Mouse (Mus musculus): ENCODE results near the gene Wdr62. TPM values are rescaled to one million over a fixed set of nuclear protein-coding genes. Genes with fewer than 3 reads are reported as not detected.
A peak's percentile ranks its signal among the peaks of the same experiment; 100 is the strongest.

Wdr62 gene
- total RNA-seq, 2 experiments from 2014 or later, result 1.7 to 3.0 TPM

- no peak overlapping the region for H3K27ac ChIP-seq
- no peak for DNase-seq
- intact Hi-C loops (cut with DNase I), result no loop called here
- TF ChIP-seq CTCF (IDR thresholded peaks at IDR 0.05), result no peak
- no peak overlapping the region for H3K4me3 ChIP-seq
Observed at GRCm38 (mm10) chr7:30315559-30316529, 35.6 kb upstream of the Wdr62 start.

GRCm38 (mm10) chr7:30314721-30315155 lies 34.5 kb upstream of the Wdr62 start, which contains the start of gene Syne4:
Syne4 (plus strand) TSS chr7:30314807.
- H3K4me3 ChIP-seq, result no peak within 1 kb of the TSS
- H3K27ac ChIP-seq, result no peak within 1 kb of the TSS
- intact Hi-C loops (cut with DNase I), result no loop called here
- no peak for TF ChIP-seq CTCF (IDR thresholded peaks at IDR 0.05)
- no peak for DNase-seq

GRCm38 (mm10) chr7:30313666-30314320 lies 33.6 kb upstream of the Wdr62 start:
- no peak for DNase-seq
- Histone ChIP-seq H3K27ac (no peak overlapping the region), H3K4me3 (no peak overlapping the region)
- TF ChIP-seq CTCF (IDR thresholded peaks at IDR 0.05), result no peak
- intact Hi-C loops (cut with DNase I), result no loop called here

DNA sequence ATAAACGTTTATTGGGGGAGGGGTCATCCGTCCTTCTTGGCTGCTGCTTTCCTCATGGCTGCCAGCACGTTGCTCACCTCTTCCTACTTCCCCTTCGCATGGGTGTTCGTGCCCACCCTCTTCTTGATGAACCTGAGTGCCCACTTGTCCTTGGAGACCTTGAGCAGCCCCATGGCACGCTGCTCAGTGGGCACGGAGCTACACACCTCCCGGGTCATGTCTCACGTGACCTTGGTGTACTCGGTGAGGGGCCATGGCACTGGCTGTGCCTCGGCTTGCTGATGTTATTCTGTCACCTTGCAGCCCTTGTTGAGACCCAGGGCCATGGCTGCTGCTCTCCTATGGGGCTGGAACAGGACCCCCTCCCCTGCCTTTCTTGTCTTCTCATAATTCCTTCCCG lies 29.9 kb upstream of the Wdr62 start:
- no peak overlapping the region for H3K4me3 ChIP-seq
- no peak for TF ChIP-seq CTCF (IDR thresholded peaks at IDR 0.05)

DNA sequence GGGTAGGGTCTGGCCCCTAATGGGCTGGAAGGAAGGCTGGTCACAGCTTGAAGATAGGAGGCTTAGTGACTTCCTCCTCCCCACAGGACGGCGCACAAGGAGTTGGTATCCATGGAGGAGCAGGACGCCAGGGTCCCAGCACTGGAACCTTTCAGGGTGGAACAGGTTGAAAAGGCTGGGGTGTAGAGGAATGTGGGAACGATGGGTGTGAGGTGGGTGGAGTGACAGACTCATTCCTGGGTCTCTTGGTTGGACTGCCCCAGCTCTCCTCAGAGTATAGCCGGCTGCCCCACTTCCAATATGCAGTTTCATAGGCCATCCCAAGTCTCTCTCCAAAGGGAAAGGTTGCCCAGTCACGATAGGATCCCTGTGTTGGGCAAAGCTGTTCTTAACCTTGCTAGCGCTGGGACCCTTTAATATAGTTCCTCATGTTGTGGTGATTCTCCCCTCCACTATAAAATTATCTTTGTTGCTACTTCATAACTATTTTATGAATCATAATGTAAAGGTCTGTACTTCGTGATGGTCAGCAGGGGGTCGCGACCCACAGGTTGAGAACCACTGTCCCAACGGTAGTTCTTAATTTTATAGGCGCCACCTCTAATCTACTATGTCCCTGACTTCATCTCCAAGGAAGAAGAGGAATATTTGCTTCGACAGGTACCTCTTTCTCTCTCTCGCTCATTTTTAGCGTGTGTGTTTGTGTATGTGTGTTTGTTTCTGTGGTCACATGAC lies 29.3 kb upstream of the Wdr62 start:
- TF ChIP-seq CTCF (IDR thresholded peaks at IDR 0.05), result no peak
- DNase-seq, result no peak
- Histone ChIP-seq H3K27ac (peak overlapping the region; percentile 92), H3K4me3 (peak overlapping the region; percentile 91)
- intact Hi-C loops (cut with DNase I), result no loop called here

More for the DNA sequence above, 29.9 kb upstream of the Wdr62 start:
- intact Hi-C loops (cut with DNase I), result no loop called here
- H3K27ac ChIP-seq, result no peak overlapping the region
- DNase-seq, result no peak

- H3K4me3 ChIP-seq, result peak within 1 kb of the TSS; percentile 91
- peak within 1 kb of the TSS; percentile 92 for H3K27ac ChIP-seq
- intact Hi-C loops (cut with DNase I), result no loop called here
- 0 out of 2 replicates have a peak, but pooled peaks have one; percentile 1 for TF ChIP-seq CTCF (IDR thresholded peaks at IDR 0.05)
- peak; percentile 96 for DNase-seq
Observed at GRCm38 (mm10) chr7:30308076-30309005, 28.1 kb upstream of the Wdr62 start, which contains the start of gene Alkbh6. Alkbh6 (plus strand) TSS chr7:30308717.

- no peak overlapping the region for H3K27ac ChIP-seq
- no peak overlapping the region for H3K4me3 ChIP-seq
- no peak for DNase-seq
- TF ChIP-seq CTCF (IDR thresholded peaks at IDR 0.05), result peak; percentile 34
- intact Hi-C loops (cut with DNase I), result no loop called here
Observed at GRCm38 (mm10) chr7:30306083-30306779, 26.0 kb upstream of the Wdr62 start.

- H3K27ac ChIP-seq, result no peak overlapping the region
- no peak overlapping the region for H3K4me3 ChIP-seq
- intact Hi-C loops (cut with DNase I), result no loop called here
- TF ChIP-seq CTCF (IDR thresholded peaks at IDR 0.05), result peak; percentile 67
- DNase-seq, result no peak
Observed at GRCm38 (mm10) chr7:30300914-30301313, 20.7 kb upstream of the Wdr62 start.

DNA sequence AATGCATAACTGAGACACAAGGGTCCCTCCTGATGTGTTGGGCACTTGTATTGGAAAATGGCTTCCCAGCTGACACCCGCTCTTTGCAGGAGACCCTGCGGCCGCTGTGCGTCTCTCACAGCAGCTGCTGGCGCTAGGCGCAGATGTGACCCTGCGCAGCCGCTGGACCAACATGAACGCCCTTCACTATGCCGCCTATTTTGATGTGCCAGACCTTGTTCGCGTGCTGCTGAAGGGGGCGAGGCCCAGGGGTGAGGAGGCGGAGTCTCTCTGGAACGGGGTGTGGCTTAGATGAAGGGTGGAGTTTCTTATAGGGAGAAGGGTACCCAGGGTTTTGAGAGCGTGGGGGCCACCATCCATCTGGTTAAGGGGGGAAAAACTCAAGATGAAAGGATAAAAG lies 17.0 kb upstream of the Wdr62 start:
- no peak overlapping the region for H3K4me3 ChIP-seq
- intact Hi-C loops (cut with DNase I), result no loop called here
- DNase-seq, result no peak
- TF ChIP-seq CTCF (IDR thresholded peaks at IDR 0.05), result no peak
- H3K27ac ChIP-seq, result no peak overlapping the region

DNA sequence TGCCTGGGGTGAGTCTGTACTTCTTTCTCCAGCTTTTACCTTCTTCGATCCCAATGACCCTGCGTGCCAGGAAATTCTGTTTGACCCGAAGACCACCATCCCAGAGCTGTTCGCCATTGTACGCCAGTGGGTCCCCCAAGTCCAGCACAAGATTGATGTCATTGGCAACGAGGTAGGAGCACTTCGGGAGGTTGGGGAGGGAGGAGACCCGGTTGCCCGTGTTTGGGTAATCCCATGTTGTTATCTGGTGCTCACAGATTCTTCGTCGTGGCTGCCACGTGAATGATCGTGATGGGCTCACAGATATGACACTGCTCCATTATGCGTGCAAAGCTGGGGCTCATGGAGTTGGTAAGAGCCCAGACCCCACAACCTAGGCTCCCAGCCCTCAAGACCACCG lies 16.6 kb upstream of the Wdr62 start:
- no peak for TF ChIP-seq CTCF (IDR thresholded peaks at IDR 0.05)
- no peak overlapping the region for H3K4me3 ChIP-seq
- H3K27ac ChIP-seq, result no peak overlapping the region
- no peak for DNase-seq
- intact Hi-C loops (cut with DNase I), result no loop called here

DNA sequence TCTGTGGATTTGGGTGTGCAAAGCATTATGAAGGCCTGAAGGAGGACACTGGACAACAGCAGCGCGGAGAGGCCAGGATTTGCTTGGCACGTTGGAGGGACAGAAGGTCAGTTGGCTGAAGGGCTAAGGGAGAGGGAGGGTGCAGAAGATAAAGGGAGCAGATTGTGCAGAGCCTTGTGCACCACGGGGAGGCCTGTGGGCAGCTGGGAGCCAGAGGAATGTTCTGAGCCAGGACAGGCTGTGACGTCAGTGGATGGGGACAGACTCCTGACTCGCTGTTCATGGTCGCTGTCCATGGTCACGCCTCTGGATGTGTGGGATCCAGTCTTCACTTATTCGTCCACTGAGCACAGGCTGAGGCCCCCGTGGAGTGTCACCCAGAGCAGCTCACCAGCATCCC lies 14.9 kb upstream of the Wdr62 start:
- DNase-seq, result peak; percentile 65
- no peak overlapping the region for H3K27ac ChIP-seq
- intact Hi-C loops (cut with DNase I), result no loop called here
- TF ChIP-seq CTCF (IDR thresholded peaks at IDR 0.05), result no peak
- no peak overlapping the region for H3K4me3 ChIP-seq

Data from gastrocnemius, adult 2 months (tissue).